Mouse (Mus musculus): Measurements from ENCODE around the gene Irf2. TPM values are rescaled to one million over a fixed set of nuclear protein-coding genes. Genes with fewer than 3 reads are reported as not detected.

Irf2 gene
- polyA plus RNA-seq, 2 experiments from 2014 or later, result 244 to 267 TPM

GRCm38 (mm10) chr8:46758131-46758530 lies 18.6 kb downstream of the Irf2 start:
- ATAC-seq, result no peak

GRCm38 (mm10) chr8:46758676-46759075 lies 19.1 kb downstream of the Irf2 start:
- no peak for ATAC-seq

- ATAC-seq, result no peak
Observed at GRCm38 (mm10) chr8:46759562-46759961, 20.0 kb downstream of the Irf2 start.

DNA sequence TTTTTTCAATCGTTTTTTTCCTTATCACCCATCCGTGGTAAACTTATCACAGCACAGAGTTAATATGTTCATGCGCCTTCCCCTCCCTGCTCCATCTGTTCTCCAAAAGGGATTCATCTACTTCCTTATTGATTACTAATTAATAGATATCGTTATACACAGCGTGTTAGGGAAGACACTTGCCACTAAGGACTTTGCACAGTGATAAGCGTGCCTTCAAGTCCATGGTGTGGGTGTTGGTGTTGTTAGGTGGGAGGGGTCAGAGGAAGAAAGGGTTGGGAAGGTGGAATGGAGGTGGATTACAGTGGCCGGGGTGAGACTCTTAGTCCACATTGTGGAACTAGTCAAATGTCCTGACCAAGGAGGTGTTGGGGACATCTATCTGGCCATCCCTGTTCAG lies 21.2 kb downstream of the Irf2 start:
- no peak for ATAC-seq

- no peak for ATAC-seq
Observed at GRCm38 (mm10) chr8:46761454-46761853, 21.9 kb downstream of the Irf2 start.

DNA sequence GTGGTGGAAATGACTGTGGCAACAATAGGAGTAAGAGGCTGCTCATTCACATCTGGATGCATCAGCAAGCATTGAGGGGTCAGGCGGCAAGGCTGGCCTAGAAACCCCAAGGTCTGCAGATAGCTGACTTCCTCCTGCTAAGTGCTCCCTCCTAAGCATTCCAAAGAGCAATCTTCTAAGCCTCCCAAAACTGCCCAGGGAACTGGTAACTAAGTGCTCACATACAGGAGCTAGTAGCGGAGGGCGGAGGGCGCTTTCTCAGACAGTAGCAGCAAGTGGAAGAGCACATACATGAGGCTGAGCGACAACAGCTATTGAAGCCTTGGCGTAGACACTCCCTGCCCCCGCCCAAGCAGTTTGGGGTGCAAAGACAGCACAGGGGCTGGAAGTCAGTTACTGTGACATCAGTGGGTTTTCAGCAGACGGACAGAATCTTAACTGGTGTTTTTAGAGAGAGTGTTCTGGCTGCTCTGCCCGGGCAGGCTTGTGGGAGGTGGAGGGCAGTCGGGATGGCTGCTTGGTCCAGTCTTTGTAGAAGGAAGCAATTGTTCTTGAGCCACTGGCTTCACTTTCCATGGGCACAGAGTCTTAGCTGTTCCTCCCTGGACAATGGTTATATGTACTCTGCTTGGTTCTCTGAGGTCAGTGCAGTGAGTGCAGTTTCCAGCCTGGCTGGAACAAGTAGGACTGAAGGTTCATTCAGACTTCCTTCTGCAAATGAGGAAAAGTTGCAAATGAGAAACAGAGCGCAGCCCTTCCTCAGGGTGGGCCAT lies 30.1 kb downstream of the Irf2 start:
- no peak for ATAC-seq

DNA sequence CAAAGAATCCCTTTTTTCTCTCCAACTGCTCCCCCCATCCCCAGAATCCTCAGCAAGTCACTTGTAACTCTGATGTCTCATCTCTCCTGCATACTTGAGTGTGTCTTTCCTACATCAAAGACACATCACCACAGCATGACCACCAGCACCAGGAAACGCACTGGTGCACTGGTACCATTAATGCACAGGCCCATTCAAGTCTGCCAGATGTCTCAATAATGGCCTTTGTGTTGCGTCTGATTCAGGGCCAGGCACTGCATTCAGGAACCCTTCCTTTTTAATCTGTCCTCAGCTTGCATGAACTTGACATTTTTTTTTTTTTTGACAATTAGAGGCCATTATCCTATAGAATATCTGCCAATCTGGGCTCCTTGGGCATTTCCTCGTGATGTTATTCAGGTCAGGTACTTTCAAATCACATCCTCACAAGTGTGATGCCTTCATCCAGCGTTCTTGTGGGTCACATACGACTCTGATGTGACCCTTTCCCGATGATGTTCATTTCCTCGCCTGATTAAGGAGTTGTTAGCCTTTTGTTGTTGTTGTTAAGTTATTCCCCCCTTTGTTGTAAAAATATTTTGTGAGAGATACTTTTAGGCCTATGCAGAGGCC lies 31.5 kb downstream of the Irf2 start:
- no peak for ATAC-seq

DNA sequence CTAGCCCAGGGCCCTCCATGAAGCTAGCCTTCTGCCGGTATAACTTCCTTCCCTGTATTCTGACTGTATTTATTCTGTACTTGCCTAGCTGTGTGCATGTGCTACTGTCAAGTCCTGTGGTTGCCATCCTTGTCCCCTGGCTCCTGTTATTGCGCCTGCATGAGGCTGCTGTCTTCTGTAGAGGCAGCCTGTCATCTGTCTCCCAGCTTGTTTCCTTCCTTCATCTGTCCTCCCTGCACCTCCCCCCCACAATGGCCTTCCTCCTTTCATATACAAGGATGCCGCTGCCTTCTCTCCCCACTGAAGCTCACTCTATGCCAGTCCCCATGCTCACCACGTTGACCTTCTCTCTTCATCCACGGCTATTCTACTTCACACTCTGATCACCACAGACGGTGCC lies 33.3 kb downstream of the Irf2 start:
- no peak for ATAC-seq

DNA sequence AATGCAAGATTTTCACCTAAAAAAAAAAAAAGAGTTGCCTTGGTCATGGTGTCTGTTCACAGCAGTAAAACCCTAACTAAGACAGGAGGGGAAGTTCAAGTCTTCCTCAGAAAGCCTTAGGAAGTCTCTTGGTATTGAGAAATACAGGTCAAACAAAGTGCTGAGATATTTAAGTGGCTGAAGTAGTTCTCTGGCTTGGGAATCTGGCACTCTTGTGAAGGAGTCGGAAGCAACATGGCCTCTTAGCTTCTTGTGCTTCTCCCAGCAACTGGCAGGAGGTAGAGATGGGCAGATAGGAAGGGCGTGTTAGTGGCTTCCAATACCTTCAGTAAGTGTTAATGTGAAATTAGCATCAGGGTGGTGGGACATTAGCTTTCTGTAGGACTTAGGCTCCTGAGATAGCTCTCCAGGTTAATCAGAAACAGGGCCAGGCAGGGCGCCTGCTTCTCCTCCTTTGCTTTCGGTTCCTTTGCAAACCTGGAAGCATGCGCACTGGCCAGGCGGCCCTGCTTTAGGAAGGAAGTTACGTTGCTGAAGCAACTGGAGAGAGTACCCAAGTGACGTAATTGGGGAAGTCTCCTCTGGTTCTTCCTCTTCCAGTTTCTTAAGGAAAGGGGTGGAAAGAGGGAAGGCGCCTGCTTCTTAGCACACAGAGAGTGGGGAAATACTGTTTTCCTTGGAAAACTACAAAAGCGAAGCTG lies 38.4 kb downstream of the Irf2 start:
- no peak for ATAC-seq

DNA sequence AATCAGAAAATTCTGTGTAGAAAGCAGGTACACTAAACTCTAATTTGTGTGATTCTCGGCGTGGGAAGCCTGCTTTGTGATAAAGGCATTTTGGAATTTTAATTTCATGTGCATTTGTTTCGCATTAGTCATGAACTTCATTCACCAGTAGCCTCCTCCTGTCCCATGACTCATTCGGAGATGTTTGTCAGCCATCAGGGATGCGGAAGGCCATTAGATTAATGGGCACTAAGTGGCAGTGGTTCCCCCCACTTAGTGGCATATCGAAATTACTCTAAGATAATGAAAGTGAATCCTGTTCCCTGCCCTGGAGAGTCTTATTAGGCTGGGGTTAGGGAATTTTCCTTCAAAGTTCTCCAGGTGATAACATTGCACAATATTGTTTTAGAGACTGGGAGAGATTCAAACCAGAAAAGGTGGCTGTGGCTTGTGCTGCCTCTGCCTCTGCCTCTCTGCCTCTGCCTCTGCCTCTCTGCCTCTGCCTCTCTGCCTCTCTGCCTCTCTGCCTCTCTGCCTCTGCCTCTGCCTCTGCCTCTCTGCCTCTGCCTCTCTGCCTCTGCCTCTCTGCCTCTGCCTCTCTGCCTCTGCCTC lies 41.6 kb downstream of the Irf2 start:
- ATAC-seq, result no peak

DNA sequence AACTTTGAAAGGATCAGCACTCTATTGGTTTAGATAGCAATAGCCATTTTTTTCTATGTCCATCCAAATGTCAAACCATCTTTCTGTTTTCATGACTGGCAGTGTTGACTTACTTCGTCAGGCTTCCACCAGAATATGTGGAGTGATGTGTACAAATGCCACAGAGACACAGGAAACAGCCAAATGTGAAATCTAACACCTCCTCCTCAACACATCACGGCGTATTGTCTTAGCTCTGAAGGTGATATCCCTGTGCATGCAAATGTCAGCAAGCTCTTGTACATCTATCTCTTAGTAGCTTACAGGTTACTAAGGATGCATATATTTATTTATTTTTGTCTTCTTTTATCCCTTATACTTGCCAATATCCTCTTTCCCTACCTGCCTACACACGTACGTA lies 42.7 kb downstream of the Irf2 start:
- ATAC-seq, result peak; percentile 52

DNA sequence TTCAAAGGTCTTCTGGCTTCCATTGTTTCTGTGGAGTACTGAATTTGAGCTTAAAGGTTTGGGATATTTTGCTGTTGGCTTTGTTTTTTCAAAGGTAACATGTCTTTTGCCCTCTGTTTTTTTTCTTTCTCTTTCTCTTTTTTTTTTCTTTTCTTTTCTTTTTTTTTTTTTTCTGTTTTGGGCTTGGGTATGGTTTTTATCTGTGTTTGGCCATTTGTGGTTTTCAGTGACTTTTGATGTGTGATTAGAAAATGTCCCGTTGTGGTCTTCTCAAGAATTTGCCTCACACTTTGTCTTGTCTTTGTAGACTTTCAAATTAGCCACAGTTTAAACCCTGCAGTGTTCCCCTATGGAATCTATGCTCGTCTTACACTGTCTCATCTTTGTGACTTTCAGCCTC lies 45.5 kb downstream of the Irf2 start:
- ATAC-seq, result no peak

- ATAC-seq, result no peak
Observed at GRCm38 (mm10) chr8:46785926-46786325, 46.4 kb downstream of the Irf2 start.

- ATAC-seq, result no peak
Observed at GRCm38 (mm10) chr8:46789091-46789881, 49.8 kb downstream of the Irf2 start.

DNA sequence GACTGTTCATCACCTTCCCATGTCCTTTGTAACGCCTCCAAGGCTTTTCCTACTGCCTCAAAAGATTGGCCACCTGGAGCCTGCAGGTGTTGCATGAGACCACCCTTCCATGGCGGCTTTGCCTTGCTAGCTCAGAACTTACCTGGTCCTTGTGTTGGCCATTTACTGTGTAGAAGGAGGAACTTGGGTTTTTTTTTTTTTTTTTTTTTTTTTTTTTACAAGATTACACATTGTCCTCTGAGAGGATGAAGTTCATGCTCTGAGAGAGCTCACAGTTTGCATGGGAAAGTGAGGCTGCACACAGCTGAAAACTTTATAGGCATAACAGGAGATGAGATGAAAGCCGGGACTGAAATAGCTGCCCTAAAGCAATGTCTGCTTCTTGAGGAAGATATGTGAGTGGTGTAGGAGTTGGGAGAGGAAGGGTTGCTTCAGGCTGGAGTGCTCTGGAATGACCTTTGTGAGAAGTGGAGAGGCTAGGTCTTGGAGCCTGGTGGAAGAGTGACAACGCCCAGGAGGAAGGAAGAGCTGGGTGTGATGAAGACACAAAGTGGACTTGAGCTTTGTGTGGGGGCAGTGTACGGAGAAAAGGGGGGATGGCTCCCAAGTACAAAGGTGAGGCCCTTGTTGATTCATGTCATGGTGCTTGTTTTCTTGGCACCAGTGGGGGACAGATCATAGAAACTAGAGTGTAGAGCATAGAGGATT lies 52.3 kb downstream of the Irf2 start:
- ATAC-seq, result no peak

DNA sequence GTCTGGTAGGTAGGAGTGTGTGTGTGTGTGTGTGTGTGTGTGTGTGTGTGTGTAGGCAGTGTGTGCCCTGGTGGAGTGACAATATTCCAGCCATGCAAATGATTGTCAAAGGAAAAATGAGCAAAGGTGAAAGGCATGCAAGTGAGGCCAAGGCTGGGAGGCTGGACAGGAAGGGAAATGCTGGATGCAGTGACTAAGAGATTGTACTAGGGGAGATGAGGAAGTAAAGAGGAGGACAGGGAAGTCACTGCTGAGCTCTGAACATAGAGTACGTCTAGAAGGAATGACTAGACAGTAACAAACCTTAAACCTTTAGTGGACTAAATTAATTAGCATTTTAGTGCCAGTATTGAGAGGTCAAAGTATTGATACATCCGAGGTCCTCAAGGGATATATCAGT lies 53.1 kb downstream of the Irf2 start:
- no peak for ATAC-seq

GRCm38 (mm10) chr8:46793248-46793647 lies 53.7 kb downstream of the Irf2 start:
- ATAC-seq, result no peak

DNA sequence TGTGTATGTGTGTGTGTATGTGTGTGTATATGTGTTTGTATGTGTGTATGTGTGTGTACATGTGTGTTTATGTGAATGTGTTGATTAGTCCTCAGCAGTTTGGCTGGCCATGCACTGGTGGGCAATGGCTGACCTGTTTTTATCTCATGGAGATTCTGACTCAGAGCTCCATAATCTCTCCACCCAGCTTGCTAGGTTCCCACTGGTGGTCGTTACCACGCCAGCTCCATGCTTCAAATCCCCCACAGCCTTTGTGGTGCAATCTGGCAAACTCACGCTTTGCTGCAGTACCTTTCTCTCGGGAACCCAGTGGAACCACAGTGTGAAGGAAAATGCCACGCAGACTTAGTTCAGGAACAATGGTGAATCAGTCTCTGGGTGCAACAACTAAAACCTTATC lies 54.8 kb downstream of the Irf2 start:
- no peak for ATAC-seq

DNA sequence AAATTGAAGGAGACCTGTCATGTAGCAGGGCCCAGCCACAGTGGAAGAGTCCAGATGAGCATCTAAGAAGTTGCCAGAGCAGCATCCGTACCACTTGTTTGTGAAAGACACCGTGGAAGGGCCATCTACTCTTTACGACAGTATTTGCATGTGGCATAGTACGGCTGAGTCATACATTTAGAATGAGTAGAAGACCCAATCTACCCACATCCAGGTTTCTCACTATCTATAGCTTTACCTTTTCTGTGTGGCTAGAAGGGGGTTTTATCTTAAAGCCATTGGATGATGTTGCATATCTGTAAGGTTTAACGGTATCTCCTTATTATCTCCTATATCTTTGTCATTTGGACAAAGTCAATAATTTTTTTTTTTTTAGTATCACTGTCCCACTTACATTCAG lies 59.7 kb downstream of the Irf2 start:
- ATAC-seq, result peak; percentile 45

- no peak for ATAC-seq
Observed at GRCm38 (mm10) chr8:46799706-46800105, 60.2 kb downstream of the Irf2 start.

GRCm38 (mm10) chr8:46801153-46801684 lies 61.7 kb downstream of the Irf2 start:
- no peak for ATAC-seq

DNA sequence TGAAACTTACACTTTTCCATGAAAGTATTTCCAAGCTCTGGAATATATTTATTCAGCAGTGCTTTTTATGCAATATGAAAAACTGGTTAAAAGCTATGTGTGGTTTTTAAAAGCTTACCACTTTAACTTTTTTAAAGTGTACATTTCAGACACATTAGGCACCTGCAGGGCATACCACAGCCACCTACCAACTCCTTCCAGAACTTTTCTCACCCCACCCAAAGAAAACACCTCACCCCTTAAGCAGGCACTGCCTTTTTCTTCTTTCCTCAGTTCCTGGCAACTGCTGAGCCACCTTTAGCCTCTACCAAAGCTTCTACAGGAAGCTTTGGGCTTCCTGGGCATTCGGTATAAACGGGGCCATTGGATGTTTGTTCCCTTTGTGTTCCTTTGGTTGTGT lies 62.5 kb downstream of the Irf2 start:
- no peak for ATAC-seq

Measured in CD4-positive, CD25-positive, alpha-beta regulatory T cell, adult 4 months (primary cell).